Mouse (Mus musculus): ENCODE results near the gene Rpf1.

Rpf1 gene

GRCm38 (mm10) chr3:146486464-146486863 is 34.8 kb downstream of the Rpf1 start:
- Histone ChIP-seq H3K36me3 (ENCODE audit: insufficient read depth, low read length) (no peaks in the 10 kb centered on the region), H3K4me1 (replicated peaks; ENCODE audit: low read depth, low read length) (no peaks in the 10 kb centered on the region), H3K4me3 (replicated peaks; ENCODE audit: low read length) (no peak overlapping the region), H3K27me3 (ENCODE audit: insufficient read depth, low read length) (no peaks in the 10 kb centered on the region), H3K9me3 (ENCODE audit: low read length) (no peaks in the 10 kb centered on the region)
- TF ChIP-seq POU5F1 (IDR thresholded peaks at IDR 0.05; ENCODE audit: borderline replicate concordance, low read length) (no peak), NANOG (IDR thresholded peaks at IDR 0.05; ENCODE audit: borderline replicate concordance, low read length) (no peak), CTCF (conservative IDR thresholded peaks at IDR 0.05; ENCODE audit: low read length) (peak; percentile 40)

- Histone ChIP-seq H3K36me3 (ENCODE audit: insufficient read depth, low read length) (no peaks in the 10 kb centered on the region), H3K27me3 (ENCODE audit: insufficient read depth, low read length) (no peaks in the 10 kb centered on the region), H3K4me3 (replicated peaks; ENCODE audit: low read length) (no peak overlapping the region), H3K4me1 (replicated peaks; ENCODE audit: low read depth, low read length) (no peaks in the 10 kb centered on the region), H3K9me3 (ENCODE audit: low read length) (no peaks in the 10 kb centered on the region)
- no peak for TF ChIP-seq CTCF (conservative IDR thresholded peaks at IDR 0.05; ENCODE audit: low read length)
- no peak for TF ChIP-seq POU5F1 (IDR thresholded peaks at IDR 0.05; ENCODE audit: borderline replicate concordance, low read length)
- no peak for TF ChIP-seq NANOG (IDR thresholded peaks at IDR 0.05; ENCODE audit: borderline replicate concordance, low read length)
These were observed 39.2 kb downstream of the Rpf1 start for GRCm38 (mm10) chr3:146482044-146482443.

GRCm38 (mm10) chr3:146474428-146474827 is 46.8 kb downstream of the Rpf1 start:
- TF ChIP-seq NANOG (IDR thresholded peaks at IDR 0.05; ENCODE audit: borderline replicate concordance, low read length), result no peak
- TF ChIP-seq POU5F1 (IDR thresholded peaks at IDR 0.05; ENCODE audit: borderline replicate concordance, low read length), result no peak
- TF ChIP-seq CTCF (conservative IDR thresholded peaks at IDR 0.05; ENCODE audit: low read length), result no peak
- no peak overlapping the region for H3K4me3 ChIP-seq (replicated peaks; ENCODE audit: low read length)
- peaks cover 18% of the 10 kb centered on the region for H3K4me1 ChIP-seq (replicated peaks; ENCODE audit: low read depth, low read length)
- H3K9me3 ChIP-seq (ENCODE audit: low read length), result no peaks in the 10 kb centered on the region
- no peaks in the 10 kb centered on the region for H3K27me3 ChIP-seq (ENCODE audit: insufficient read depth, low read length)
- H3K36me3 ChIP-seq (ENCODE audit: insufficient read depth, low read length), result no peaks in the 10 kb centered on the region

- Histone ChIP-seq H3K27me3 (ENCODE audit: insufficient read depth, low read length) (no peaks in the 10 kb centered on the region), H3K36me3 (ENCODE audit: insufficient read depth, low read length) (no peaks in the 10 kb centered on the region), H3K4me1 (replicated peaks; ENCODE audit: low read depth, low read length) (peaks cover 22% of the 10 kb centered on the region), H3K4me3 (replicated peaks; ENCODE audit: low read length) (no peak overlapping the region), H3K9me3 (ENCODE audit: low read length) (no peaks in the 10 kb centered on the region)
- TF ChIP-seq POU5F1 (IDR thresholded peaks at IDR 0.05; ENCODE audit: borderline replicate concordance, low read length) (no peak), CTCF (conservative IDR thresholded peaks at IDR 0.05; ENCODE audit: low read length) (no peak)
These were observed 47.5 kb downstream of the Rpf1 start for GRCm38 (mm10) chr3:146473741-146474140.

GRCm38 (mm10) chr3:146472657-146473056 is 48.6 kb downstream of the Rpf1 start:
- TF ChIP-seq NANOG (IDR thresholded peaks at IDR 0.05; ENCODE audit: borderline replicate concordance, low read length) (peak; percentile 60; the same call in 1 of the 2 replicates), POU5F1 (IDR thresholded peaks at IDR 0.05; ENCODE audit: borderline replicate concordance, low read length) (no peak)
- Histone ChIP-seq H3K4me1 (replicated peaks; ENCODE audit: low read depth, low read length) (peaks cover 25% of the 10 kb centered on the region), H3K36me3 (ENCODE audit: insufficient read depth, low read length) (no peaks in the 10 kb centered on the region), H3K27me3 (ENCODE audit: insufficient read depth, low read length) (no peaks in the 10 kb centered on the region), H3K9me3 (ENCODE audit: low read length) (no peaks in the 10 kb centered on the region), H3K4me3 (replicated peaks; ENCODE audit: low read length) (no peak overlapping the region)

GRCm38 (mm10) chr3:146469226-146469625 is 52.0 kb downstream of the Rpf1 start:
- Histone ChIP-seq H3K27me3 (ENCODE audit: insufficient read depth, low read length) (no peaks in the 10 kb centered on the region), H3K4me3 (replicated peaks; ENCODE audit: low read length) (no peak overlapping the region), H3K9me3 (ENCODE audit: low read length) (no peaks in the 10 kb centered on the region), H3K4me1 (replicated peaks; ENCODE audit: low read depth, low read length) (peaks cover 25% of the 10 kb centered on the region), H3K36me3 (ENCODE audit: insufficient read depth, low read length) (no peaks in the 10 kb centered on the region)
- TF ChIP-seq CTCF (conservative IDR thresholded peaks at IDR 0.05; ENCODE audit: low read length) (no peak), NANOG (IDR thresholded peaks at IDR 0.05; ENCODE audit: borderline replicate concordance, low read length) (no peak), POU5F1 (IDR thresholded peaks at IDR 0.05; ENCODE audit: borderline replicate concordance, low read length) (no peak)

- 0 out of 2 replicates have a peak, but pooled peaks cover 4% of the 10 kb centered on the region for H3K36me3 ChIP-seq (ENCODE audit: insufficient read depth, low read length)
- H3K9me3 ChIP-seq (ENCODE audit: low read length), result no peaks in the 10 kb centered on the region
- no peak overlapping the region for H3K4me3 ChIP-seq (replicated peaks; ENCODE audit: low read length)
- no peaks in the 10 kb centered on the region for H3K27me3 ChIP-seq (ENCODE audit: insufficient read depth, low read length)
- TF ChIP-seq NANOG (IDR thresholded peaks at IDR 0.05; ENCODE audit: borderline replicate concordance, low read length), result no peak
- TF ChIP-seq CTCF (conservative IDR thresholded peaks at IDR 0.05; ENCODE audit: low read length), result no peak; the same call in 1 of the 2 replicates
- TF ChIP-seq POU5F1 (IDR thresholded peaks at IDR 0.05; ENCODE audit: borderline replicate concordance, low read length), result no peak
- H3K4me1 ChIP-seq (replicated peaks; ENCODE audit: low read depth, low read length), result peaks cover 5% of the 10 kb centered on the region; the same call in 1 of the 2 replicates
These were observed 58.3 kb downstream of the Rpf1 start for GRCm38 (mm10) chr3:146462939-146463338.

Measured in E14TG2a.4 (cell line).